Mouse (Mus musculus) megakaryocyte, adult 5-6 weeks (primary cell): ENCODE data around the gene Cacnb1. TPM values are rescaled to one million over a fixed set of nuclear protein-coding genes. Genes with fewer than 3 reads are reported as not detected.
A peak's percentile ranks its signal among the peaks of the same experiment; 100 is the strongest.

Source experiments
- ATAC-seq: 2 replicates; pipeline ENCODE4 v1.8.0; 2016; ENCODE audit warnings: mild to moderate bottlenecking, inconsistent platforms; ENCODE audit not compliant: poor library complexity, severe bottlenecking
- total RNA-seq, 2 experiments: library from RNA; stranded (forward) in 1 of 2; stranded (reverse) in 1 of 2; fragments of 153-499, 151-499 nt in 1 of 2; fragments of 221-1000, 200-1000 nt in 1 of 2; gene quantifications; 2 replicates each; pipeline versions ENCODE4 v1.2.3 to v1.2.4; 2015 to 2017

The Cacnb1 gene
- total RNA-seq, 2 experiments from 2014 or later: 0.62 to 1.2 TPM

DNA sequence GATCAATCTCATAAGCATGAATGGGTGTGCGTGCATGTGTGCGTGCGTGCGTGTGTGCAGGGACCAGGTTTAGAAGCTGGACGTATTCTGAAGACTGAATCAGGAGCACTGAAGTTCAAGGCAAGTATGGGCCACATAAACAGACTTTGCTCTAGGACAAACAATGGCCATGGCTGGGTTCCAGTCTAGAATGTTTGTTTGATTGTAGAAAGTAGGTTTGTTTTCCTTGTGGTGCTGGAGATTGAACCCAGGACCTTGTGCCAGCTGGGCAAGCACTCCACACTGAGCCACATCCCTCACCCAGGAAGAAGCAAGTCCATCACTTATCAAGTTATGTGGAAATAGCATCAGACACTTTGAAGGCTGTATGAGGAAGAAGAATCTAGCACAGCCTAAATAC, 6.7 kb downstream of the Cacnb1 start:
- ATAC-seq: no peak

DNA sequence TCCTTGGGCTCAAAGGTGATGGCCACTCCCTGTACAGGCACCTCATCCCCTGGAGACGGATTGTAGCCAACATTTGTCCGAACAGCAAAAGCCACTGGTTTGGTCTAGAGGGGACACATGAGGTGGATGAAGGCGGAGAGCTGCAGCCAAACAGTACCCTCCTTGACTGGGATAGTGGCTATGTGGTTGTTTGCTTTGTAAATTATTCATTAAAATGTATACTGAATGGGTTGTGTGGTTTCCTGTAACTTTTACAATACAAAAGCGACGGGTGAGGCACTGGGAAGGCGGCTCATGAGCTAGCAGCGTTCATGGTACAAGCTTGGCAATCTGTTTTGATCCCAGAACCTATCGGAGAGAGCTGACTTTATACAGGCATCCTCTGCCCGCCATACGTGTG, 10.0 kb downstream of the Cacnb1 start:
- no peak for ATAC-seq

DNA sequence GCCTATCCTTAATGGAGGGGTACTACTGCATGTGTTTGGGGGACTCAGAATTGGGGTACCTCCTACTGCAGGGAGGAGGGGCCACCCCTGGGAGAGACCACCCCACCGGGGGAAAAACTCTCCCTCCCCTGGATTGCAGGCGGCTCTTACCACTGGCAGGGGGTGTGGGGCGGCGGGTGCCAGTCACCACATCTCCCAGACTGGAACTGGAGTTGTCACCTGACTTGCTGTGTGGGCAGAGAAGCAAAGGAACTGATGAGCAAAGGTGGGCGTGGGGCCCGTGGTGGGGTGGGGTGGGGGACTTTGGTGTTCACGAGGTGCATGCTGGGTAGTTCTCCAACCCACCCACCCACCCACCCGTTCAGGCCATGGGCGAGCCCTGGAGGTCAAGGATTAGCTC, 11.1 kb downstream of the Cacnb1 start:
- ATAC-seq: no peak

DNA sequence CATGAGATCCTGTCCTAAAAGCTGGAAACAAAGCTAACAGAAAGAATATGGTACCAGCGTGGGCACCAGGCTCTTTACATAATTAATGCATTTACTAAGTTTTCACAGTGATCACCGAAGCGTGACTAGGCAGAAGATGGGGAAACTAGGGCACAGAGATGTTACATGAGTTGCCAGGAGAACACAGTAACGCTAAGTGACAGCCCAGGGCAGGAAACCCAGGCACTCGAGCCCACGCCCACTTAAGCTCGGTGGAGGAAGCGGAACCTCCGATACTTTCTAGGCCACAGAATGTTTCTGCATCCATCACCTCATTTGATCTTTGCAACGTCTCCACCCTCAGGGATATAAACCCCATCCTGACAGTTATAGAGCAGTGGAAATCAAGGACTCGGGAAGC, 14.7 kb downstream of the Cacnb1 start:
- peak; percentile 87 for ATAC-seq

DNA sequence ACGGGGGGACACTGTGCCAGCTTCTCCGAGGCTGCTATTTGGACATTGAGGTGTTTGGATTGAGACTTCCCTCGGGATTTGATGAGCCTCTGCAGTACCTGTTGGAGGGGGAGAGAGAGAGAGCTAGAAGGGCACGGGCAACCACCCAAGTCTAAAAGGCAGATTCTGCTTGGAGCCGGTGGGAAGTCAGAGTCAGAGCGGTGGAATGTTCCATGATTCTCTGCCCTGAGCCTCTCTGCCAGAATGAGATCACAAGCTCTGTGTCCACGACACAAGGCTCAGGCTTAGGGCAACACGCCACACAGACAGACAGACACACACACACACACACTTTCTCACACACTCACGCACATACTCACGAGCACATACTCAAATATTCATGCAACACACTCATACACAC, 17.1 kb downstream of the Cacnb1 start:
- no peak for ATAC-seq

DNA sequence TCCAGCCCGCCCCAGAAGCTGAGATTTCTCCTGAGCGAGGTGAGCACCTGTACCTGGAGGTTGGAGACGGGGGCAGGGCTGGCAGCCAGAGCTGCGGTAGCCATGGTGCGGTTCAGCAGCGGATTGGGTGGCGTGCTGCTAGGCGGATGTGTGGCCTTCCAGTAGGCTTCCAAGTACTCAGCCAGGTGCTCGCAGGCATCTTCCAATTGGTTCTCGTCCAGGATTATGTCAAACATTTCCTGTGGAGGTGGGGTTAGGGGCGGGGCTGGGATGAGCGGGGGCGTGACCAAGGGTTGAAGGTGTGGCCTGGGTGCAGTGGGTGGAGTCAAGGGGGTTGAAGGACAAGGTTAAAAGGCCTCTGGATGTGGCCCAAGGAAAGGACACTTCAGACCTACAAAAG, 17.8 kb downstream of the Cacnb1 start:
- no peak for ATAC-seq

DNA sequence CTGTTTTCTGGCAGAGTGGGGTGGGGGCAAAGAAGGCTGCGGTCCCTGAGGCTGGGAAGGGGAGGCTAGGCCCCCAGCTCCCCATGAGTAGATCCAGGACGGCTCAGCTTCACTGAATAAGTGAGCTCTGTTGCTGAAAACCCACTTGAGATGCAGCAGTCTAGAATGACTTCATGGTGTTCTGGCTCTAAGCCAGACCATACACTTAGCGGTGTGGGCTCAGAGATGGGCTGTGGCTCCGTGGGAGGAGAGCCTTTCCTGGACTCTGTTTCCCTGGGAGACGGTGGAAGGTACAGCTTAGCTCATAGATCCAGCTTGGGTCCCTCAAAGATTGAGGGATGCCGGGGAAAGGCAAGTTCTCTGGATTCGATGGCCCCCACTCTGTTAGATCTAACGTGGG, 18.7 kb downstream of the Cacnb1 start:
- no peak for ATAC-seq

DNA sequence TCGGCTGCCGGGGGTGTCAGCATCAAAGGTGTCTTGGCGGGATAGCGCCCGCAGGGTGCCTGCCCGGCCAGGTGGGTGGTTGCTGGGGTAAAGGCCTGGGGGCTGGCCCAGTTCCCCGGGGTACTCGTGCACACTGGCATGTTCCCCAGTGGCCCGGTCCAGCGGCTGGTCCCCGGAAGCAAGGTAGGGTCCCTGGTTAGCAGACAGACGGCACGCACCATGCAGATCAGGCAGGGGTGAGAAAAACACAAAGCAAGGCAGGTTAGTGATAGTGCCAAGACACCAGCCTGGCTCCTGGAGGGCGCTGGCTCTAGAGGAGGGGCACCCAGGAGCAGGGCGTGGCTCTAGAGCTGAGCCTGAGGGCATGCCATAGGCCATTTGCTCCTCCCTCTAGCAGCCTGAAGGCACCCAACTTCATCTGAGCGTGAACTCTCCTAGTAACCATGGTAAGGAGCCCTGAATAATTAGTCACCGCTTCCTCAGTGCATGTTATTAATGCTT, 19.6 kb downstream of the Cacnb1 start:
- ATAC-seq: no peak

DNA sequence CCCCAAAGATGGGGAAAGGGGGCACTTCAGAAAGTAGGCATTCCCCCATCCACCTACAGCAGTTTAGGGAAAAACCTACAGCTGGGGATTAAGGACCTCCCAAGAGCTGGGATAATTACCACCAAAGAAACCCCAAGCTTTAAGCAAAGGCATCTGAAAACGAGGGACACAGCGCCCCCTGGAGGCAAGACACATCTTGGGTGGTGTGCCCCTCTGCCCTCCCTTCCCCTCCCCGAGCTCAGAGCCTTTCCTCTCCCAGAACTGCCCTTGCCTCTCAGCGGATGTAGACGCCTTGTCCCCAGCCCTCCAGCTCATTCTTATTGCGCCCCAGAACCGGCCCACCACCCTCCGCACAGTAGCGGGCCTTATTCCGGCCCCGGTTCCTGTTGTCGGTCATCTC, 20.2 kb downstream of the Cacnb1 start:
- peak; percentile 48 for ATAC-seq

DNA sequence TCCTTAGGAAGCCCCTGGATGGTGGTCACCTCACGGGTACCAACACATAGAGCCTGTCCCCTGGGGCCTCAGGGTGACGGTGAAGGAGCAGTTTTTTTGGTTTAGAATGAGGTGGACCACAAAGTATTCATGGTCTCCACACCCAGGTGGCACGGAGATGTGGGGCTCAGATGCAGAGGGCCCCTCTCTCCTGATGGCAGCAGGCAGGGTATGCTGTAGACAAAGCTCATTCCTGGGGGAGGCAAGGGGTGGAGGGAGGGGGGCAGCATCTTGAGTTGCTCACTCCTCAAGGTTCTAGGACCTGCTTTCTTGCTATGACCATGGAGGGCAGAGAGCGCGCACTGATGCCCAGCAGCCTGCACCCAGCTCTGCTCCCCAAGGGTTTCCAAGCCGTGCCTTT, 20.8 kb downstream of the Cacnb1 start:
- ATAC-seq: no peak

DNA sequence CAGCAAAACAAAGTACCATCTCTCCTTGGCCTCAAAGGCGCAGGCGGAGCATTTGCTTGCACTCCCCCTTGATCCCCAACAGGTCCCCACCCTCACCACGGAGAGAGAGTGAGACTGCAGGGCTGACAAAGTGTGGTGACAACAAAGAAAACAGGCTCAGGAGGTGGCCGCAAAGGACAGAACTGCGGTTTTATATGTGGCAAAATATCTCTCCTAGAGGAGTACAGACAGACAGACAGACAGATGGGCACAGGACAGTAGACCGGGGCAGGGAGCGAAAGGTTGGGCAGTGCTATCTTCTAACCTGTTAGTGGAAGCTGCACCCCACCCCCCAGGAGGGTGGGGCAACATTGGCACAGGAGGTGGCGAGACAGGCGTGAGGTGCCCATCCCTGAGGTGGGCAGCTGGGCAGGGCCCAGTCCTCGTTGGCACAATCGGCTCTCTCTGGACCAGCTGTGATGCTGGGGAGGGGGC, 21.4 kb downstream of the Cacnb1 start:
- no peak for ATAC-seq

DNA sequence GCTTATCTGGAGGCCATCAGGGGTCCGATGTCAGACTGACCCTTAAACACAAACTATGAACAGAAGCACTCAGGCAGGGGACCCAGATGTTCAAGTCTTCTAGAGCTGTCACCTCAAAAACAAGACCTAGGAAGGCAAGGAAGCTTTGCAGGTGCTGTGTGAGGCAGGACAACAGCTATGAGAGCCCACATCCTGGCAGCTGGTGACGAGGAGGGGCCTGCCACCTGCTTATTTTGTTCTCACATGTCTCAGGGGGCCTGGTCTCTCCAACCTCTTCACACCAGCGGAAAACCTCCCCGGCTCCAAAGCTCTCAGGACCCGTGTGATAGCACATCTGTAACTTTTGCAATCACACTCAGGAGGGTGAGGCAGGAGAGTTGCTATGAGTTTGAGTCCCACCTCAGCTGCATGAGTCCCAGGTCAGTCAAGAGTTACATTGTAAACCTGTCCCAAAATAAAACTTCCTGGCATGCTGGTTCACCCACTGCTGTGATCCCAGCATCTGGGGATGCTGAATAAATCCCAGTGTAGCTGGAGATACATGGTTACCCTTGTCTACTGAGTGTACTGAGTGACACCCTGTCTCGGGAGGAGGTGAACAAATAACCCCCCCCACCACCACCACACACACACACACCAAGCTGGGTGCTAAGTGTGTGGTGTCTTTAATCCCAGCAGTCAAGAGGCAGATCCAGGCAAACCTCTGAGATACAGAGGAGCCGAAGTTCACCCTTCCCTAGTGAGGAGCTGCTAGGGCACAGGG, 22.3 kb downstream of the Cacnb1 start:
- ATAC-seq: no peak

DNA sequence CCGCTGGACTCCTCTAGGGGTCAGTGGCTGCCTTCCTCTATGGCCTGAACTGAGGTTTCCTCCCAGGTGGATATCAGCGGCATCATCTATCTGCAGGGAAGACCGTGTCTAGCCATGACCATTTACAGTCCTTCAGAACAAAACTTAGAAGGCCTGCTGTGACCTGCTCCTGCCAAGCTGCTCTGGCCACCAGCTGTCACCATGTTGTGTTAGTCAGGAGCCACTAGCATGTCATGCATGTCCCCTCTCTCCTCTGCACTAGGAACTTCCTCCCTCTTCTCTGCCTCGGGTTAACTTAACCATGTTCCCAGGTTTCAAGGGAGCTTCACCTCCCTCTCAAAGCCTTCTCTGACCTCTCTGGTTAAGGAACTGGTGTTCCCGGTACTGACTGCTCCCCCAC, 23.1 kb downstream of the Cacnb1 start:
- ATAC-seq: no peak

DNA sequence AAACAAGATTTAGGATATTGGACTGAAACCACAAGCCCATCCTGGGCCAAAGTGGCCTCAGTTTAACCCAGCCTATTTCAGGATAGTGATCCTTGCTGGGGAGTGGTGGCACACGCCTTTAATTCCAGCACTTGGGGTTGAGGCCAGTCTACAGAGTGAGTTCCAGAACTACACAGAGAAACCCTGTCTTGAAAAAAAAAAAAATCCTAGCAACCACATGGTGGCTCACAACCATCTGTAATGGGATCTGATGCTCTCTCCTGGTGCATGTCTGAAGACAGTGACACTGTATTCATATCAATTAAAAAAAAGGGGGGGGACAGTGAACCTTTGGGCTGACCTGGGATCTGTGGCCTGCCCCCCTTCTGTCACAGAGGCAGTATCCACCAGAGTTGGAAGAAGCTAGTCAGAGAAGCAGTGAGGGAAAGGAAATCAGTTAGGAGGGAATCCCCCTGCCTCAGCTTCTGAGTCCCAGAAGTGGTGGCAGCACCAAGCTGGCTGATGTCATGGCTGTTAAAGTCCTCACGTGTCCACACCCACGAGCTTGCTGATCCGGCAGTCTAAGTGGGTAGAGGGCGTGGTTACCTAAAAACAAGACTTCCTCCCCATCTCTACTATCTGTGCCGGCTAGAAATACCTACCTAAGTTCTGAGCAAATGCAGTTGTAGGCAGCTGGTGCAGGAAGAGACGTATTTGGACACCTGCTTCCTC, 23.8 kb downstream of the Cacnb1 start:
- no peak for ATAC-seq

DNA sequence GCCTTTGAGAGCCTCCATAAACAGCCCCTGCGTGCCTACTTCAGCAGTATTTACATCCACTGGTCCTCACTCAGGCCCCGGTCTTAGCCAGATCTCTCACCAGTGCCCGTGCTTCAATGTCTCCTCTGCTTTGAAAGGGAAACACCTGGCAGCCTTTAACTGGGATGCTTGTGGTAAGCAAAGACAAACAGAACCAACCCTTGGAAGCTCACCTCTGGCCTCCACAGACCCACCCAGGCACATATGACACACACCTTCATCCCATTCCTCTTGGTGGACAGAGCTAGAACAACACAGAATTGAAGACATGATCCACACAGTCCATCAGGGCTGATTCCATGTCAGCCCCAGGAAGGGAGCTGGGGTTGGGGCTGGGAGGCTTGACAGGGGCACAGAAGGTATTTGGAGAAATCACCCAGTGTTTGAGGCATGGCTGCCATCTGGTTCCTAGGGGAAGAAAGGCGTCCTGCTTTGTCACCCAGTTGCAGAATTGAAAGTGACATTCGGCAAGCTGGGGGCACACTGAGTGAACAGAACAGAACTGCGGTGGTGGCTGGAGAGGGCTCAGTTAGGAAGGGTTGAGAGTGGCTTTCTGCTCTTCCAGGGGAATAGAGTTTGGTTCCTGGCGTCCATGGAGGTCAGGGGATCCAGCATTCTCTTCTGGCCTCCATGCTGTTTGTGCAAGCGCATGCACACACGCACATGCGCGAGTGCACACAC, 24.6 kb downstream of the Cacnb1 start:
- no peak for ATAC-seq

DNA sequence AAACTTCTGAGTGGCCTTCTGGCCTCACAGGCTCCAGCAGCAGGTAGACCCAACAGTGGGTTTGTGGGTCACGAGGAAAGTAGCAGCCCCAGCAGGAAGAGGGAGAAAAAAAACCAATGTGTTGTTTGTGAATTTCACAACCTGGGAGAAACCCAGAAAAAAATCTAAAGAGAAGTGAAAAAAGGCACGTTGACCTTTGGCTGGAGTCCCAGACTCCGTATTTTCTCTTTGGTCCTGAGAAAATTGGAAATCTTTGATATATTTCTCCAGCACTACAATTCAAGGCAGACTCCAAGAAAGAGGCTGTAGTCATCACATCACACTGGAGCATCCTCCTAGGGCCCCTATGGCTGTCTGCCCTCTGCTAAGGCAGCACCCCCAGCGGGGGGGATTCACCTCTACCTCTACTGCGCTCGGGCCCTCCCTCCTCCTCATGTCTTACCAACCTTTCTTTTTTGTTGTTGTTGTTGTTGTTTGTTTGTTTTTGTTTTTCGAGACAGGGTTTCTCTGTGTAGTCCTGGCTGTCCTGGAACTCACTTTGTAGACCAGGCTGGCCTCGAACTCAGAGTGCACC, 25.4 kb downstream of the Cacnb1 start:
- no peak for ATAC-seq

DNA sequence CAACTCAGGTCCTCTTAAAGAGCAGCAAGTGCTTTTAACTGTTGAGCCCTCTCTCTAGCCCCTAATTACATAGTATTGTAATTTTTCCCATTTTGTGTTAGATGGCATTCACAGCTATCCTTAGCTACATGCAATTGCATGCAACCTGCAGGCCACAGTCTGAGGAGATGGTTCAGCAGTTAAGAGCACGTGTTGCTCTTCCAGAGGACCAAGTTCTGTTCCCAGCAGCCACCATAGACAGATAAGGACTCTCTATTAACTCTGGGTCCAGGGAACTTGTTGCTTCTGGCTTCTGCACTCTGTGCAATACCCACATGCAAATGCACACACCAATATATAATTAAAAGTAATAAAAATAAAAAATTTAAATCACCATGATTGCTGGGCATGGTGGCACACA, 26.1 kb downstream of the Cacnb1 start:
- no peak for ATAC-seq

DNA sequence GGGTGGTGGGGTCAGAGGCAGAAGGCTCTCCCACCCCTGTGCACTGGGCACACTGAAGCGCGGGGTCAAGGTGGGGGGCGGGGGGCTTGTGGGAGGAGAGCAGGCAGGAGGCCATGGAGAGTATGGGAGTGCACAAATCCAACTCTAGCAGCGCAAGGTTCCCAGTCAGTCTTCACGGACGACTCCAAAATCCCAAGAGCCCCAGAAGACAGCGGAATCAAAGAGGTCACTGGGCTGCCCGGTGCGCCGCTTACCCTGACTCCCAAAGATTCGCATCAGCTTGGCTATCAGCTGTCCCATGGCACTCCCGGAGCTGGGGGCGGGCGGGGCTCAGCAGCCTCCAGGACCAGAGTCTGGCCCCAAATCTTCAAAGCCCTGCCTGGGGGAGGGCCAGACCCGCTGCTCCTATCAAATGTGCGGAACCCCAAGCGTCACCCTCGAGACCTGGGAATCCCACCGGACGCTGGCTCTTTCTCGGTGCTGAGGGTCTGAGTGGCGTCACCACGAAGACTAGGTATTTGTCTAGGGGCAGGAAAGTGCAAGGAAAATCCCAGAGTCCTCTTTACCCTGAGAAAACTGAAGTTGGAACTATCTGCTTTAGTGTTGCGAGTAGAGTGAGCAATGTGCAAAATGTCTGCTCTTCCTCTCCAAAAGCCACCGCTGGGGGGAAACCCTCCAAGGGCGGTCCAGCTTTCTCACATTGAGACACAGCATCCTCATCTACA, 27.1 kb downstream of the Cacnb1 start, which contains the start of gene Arl5c:
Gene Arl5c (minus strand): TSS at position 618 of the 725 bp plus-strand sequence.
- ATAC-seq: peak; percentile 58

DNA sequence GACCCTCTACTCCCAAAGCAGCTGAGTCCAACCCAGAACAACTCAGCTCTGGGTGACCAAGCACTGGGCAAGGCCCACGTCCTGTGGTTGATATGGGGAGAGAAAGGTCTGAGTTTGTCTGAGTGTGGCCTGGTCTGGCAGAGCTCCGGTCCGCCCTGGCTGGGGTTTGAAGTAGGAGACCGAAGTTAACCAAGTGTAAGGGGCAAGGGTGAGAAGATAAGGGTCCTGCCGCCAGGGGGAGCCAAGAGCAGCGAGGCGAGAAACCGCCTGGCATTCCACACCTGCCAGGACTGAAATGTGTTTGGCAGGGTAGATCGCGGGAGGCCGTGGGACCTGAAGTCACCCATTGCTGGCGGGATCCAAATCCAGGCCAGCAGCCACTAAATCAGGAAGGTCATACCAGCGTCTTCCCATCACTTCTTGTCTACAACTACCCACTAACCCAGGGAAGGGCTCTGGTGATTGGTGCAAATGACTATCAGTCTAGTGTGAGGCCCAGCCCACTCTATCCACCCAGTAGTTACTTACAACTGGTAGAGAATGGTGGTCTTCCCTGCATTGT, 28.2 kb downstream of the Cacnb1 start:
- ATAC-seq: peak; percentile 73

DNA sequence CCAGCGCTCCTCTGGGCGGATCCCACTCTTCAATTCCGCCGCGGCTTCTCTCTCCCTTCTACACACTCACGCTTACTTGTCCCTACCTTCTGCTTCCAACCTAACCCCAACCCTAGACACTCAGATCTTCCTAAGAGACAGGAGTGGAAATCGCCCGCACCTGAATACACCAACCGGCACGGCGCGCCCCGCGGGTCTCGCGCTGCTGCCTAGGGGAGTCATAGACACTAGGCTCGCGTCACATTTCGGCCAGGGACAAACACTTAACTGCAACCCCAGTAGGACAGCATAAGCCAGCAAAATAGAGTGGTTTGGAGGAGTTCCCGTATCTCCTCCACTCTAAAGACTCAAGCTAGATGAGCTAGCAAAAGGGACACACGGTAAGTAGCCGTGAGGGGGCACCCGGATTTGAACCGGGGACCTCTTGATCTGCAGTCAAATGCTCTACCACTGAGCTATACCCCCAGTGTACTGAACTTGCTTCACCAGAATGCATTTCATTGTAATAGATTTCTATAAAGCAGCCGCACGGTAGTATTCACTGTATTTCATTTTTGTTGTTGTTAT, 34.2 kb downstream of the Cacnb1 start:
- ATAC-seq: peak; percentile 55
